In genomic region chr5:118644041-118644440, GRCm38 (mm10) we compare ENCODE assay signal across 33 mouse cellular contexts.
DNase-seq lines count a peak whose midpoint lies in the region; ATAC-seq and TF ChIP-seq lines count a peak whose summit lies in the region.
"Had no signal": no experiment of that assay in that cellular context is flagged by ENCODE, and none has a peak within 500 bp of the region (broad histone marks: within the 10 kb centered on the region; RNA-seq: fewer than 3 reads in every experiment).

No protein-coding gene starts in this region.

- no peak overlapping the region for H3K4me2 ChIP-seq in intestine, embryonic 16.5 days (ENCODE audit: low read depth, low read length)
- H3K4me2 ChIP-seq in intestine, embryonic 15.5 days (replicated peaks) = no peak overlapping the region
- H3K4me2 ChIP-seq in liver, embryonic 14.5 days (ENCODE audit: low read depth) = peak overlapping the region; percentile 30
- H3K4me2 ChIP-seq: forebrain, embryonic 12.5 days; heart, embryonic 13.5 days; hindbrain, embryonic 15.5 days; limb, embryonic 15.5 days; lung, embryonic 15.5 days; midbrain, embryonic 11.5 days; neural tube, embryonic 12.5 days had no signal

- 60% methylated on average over 12 of the region's 12 CpGs for WGBS in intestine, embryonic 16.5 days
- WGBS in intestine, embryonic 15.5 days = 66% methylated on average over 12 of the region's 12 CpGs
- WGBS in liver, embryonic 14.5 days (ENCODE audit: insufficient replicate concordance) = 5% methylated on average over 12 of the region's 12 CpGs

- 0 out of 2 replicates have a peak, but pooled peaks have one; percentile 14 for ATAC-seq in intestine, embryonic 16.5 days
- no peak for ATAC-seq in intestine, embryonic 15.5 days
- ATAC-seq in liver, embryonic 14.5 days (ENCODE audit: insufficient read depth) = peak; percentile 57
- ATAC-seq in megakaryocyte, adult 5-6 weeks (ENCODE audit: poor library complexity, severe bottlenecking) = 0 out of 2 replicates have a peak, but pooled peaks have one; percentile 12
- ATAC-seq in CD4-positive, CD25-positive, alpha-beta regulatory T cell, adult 4 months = no peak
- ATAC-seq: forebrain, postnatal 0 days; inflammation-experienced regulatory T-cells, adult 6 months; midbrain, embryonic 16.5 days; Patski had no signal

- TF ChIP-seq EP300 in liver, embryonic 14.5 days (IDR thresholded peaks at IDR 0.05; ENCODE audit: low read depth) = no peak

- no peak for TF ChIP-seq CTCF in liver, embryonic 14.5 days (IDR thresholded peaks at IDR 0.05; ENCODE audit: low read depth)

- peaks cover 47% of the 10 kb centered on the region for H3K4me1 ChIP-seq in intestine, embryonic 16.5 days (ENCODE audit: control insufficient read depth, insufficient read depth, low read length)
- peaks cover 38% of the 10 kb centered on the region for H3K4me1 ChIP-seq in intestine, embryonic 15.5 days (replicated peaks)
- peaks cover 31 to 53% of the 10 kb centered on the region in 2 experiments for H3K4me1 ChIP-seq in liver, embryonic 14.5 days (replicated peaks; ENCODE audit: control insufficient read depth in 2 of 2, insufficient read depth in 2 of 2, low read length in 1 of 2)

- H3K36me3 ChIP-seq in intestine, embryonic 16.5 days (ENCODE audit: control insufficient read depth, insufficient read depth, low read length) = no peaks in the 10 kb centered on the region
- no peaks in the 10 kb centered on the region for H3K36me3 ChIP-seq in intestine, embryonic 15.5 days
- H3K36me3 ChIP-seq in liver, embryonic 14.5 days (replicated peaks; ENCODE audit: control insufficient read depth, insufficient read depth, low read depth) = no peaks in the 10 kb centered on the region
- H3K36me3 ChIP-seq: forebrain, embryonic 12.5 days; heart, embryonic 13.5 days; hindbrain, embryonic 15.5 days; limb, embryonic 10.5 days; limb, embryonic 15.5 days; lung, embryonic 15.5 days; neural tube, embryonic 12.5 days had no signal

- no peak for DNase-seq in liver, embryonic 14.5 days (ENCODE audit: low read depth in 3 of 3, low spot score in 3 of 3)
- DNase-seq in left cerebral cortex, adult 8-10 months (ENCODE audit: low spot score in 2 of 2) = no peak
- DNase-seq in left cerebral cortex, postnatal 25 days (ENCODE audit: low spot score in 2 of 2) = no peak
- DNase-seq: cerebellum, adult 18-20 months; cerebellum, postnatal 10 days; forebrain, postnatal 0 days; gastrocnemius, postnatal 10 days; heart, adult 11 months; heart, postnatal 10 days; kidney, adult 2 months; kidney, postnatal 36 days; lung, postnatal 36 days; right cerebral cortex, adult 18-20 months; right cerebral cortex, postnatal 4 days; thymus, postnatal 4 days had no signal

- no peak overlapping the region for H3K4me3 ChIP-seq in intestine, embryonic 16.5 days (ENCODE audit: low read length)
- H3K4me3 ChIP-seq in intestine, embryonic 15.5 days (replicated peaks) = no peak overlapping the region
- no peak overlapping the region for H3K4me3 ChIP-seq in liver, embryonic 14.5 days (ENCODE audit: insufficient read depth in 1 of 2, low read depth in 2 of 2, low read length in 2 of 2)
- H3K4me3 ChIP-seq: erythroblast, embryonic 14.5 days; forebrain, embryonic 12.5 days; heart, embryonic 13.5 days; hindbrain, embryonic 15.5 days; layer of hippocampus, adult 2 months; left cerebral cortex, adult 2 months; limb, embryonic 10.5 days; limb, embryonic 15.5 days; lung, embryonic 15.5 days; neural tube, embryonic 12.5 days had no signal

- intact Hi-C loops in left cerebral cortex, postnatal 25 days (cut with DNase I) = no loop called here

- H3K9me3 ChIP-seq in intestine, embryonic 16.5 days (ENCODE audit: control insufficient read depth, low read length) = no peaks in the 10 kb centered on the region
- H3K9me3 ChIP-seq in intestine, embryonic 15.5 days = no peaks in the 10 kb centered on the region
- no peaks in the 10 kb centered on the region for H3K9me3 ChIP-seq in liver, embryonic 14.5 days (ENCODE audit: control insufficient read depth, low read length)
- H3K9me3 ChIP-seq: forebrain, embryonic 12.5 days; heart, embryonic 13.5 days; hindbrain, embryonic 15.5 days; limb, embryonic 10.5 days; limb, embryonic 15.5 days; lung, embryonic 15.5 days; neural tube, embryonic 12.5 days had no signal

- H3K9ac ChIP-seq in intestine, embryonic 16.5 days (ENCODE audit: low read depth, low read length) = no peak overlapping the region
- H3K9ac ChIP-seq in intestine, embryonic 15.5 days = no peak overlapping the region
- H3K9ac ChIP-seq in liver, embryonic 14.5 days (replicated peaks) = no peak overlapping the region
- H3K9ac ChIP-seq: forebrain, embryonic 12.5 days; forebrain, postnatal 0 days; heart, embryonic 13.5 days; hindbrain, embryonic 15.5 days; limb, embryonic 15.5 days; lung, embryonic 15.5 days; neural tube, embryonic 12.5 days had no signal

- no peak overlapping the region for H3K27ac ChIP-seq in intestine, embryonic 16.5 days (ENCODE audit: low read length)
- no peak overlapping the region for H3K27ac ChIP-seq in intestine, embryonic 15.5 days
- no peak overlapping the region for H3K27ac ChIP-seq in liver, embryonic 14.5 days
- H3K27ac ChIP-seq: forebrain, embryonic 12.5 days; heart, embryonic 13.5 days; hindbrain, embryonic 15.5 days; layer of hippocampus, adult 2 months; left cerebral cortex, adult 2 months; limb, embryonic 10.5 days; limb, embryonic 15.5 days; lung, embryonic 15.5 days; neural tube, embryonic 12.5 days had no signal

- no peaks in the 10 kb centered on the region for H3K27me3 ChIP-seq in intestine, embryonic 16.5 days (replicated peaks; ENCODE audit: control insufficient read depth, insufficient read depth, low read length)
- H3K27me3 ChIP-seq in intestine, embryonic 15.5 days (replicated peaks) = no peaks in the 10 kb centered on the region
- no peaks in the 10 kb centered on the region for H3K27me3 ChIP-seq in liver, embryonic 14.5 days (ENCODE audit: control insufficient read depth, insufficient read depth, low read length)
- H3K27me3 ChIP-seq: forebrain, embryonic 12.5 days; heart, embryonic 13.5 days; hindbrain, embryonic 15.5 days; limb, embryonic 15.5 days; lung, embryonic 15.5 days; neural tube, embryonic 12.5 days; Patski had no signal

Comparison
In these comparisons a context has a peak if more than half of its experiments do, and no peak if none do; other contexts are left out.
1. ATAC-seq: peak in intestine, embryonic 16.5 days (single experiment), liver, embryonic 14.5 days (single experiment) and megakaryocyte, adult 5-6 weeks (single experiment); none in intestine, embryonic 15.5 days (single experiment) and CD4-positive, CD25-positive, alpha-beta regulatory T cell, adult 4 months (single experiment).